Mouse (Mus musculus) spleen, adult 12 weeks (tissue): ENCODE measurements around the gene Mast1.
A peak's percentile ranks its signal among the peaks of the same experiment; 100 is the strongest.

Experiments
- DNase-seq: peaks from one replicate; pipeline ENCODE4 v3.0.0; 2022; ENCODE audit warnings: low spot score

Mast1 gene

DNA sequence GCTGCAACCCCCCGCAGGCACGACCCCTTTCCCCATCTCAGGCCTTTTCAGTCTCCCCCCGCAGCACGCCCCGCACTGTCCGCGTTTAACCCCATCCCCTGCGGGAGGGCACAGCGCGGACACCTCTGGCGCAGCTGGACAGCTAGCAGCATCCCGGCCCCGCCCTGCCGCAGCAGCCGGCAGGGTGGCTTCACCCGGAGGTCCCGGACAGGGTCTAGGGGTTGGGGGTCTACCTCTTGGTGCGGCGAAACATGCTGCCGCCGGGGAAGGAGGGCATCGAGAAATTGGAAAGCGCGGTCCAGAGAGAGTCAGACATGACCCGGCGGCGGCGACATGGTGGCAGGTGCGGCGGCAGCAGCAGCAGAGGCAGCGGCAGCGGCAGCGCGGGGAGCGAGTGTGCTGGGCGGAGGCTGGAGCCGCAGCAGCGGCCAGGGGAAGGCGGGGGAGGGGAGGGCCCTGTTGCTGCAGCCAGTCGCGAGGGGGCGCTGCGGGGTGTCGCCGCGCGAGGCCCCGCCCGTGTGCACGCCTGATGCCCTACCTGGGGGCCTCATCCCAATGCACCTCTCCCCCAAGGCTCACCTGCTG lies at the start of gene Mast1:
TSS of gene Mast1 (minus strand) at position 398 of the 585 bp plus-strand sequence.
- peak; percentile 51 for DNase-seq

DNA sequence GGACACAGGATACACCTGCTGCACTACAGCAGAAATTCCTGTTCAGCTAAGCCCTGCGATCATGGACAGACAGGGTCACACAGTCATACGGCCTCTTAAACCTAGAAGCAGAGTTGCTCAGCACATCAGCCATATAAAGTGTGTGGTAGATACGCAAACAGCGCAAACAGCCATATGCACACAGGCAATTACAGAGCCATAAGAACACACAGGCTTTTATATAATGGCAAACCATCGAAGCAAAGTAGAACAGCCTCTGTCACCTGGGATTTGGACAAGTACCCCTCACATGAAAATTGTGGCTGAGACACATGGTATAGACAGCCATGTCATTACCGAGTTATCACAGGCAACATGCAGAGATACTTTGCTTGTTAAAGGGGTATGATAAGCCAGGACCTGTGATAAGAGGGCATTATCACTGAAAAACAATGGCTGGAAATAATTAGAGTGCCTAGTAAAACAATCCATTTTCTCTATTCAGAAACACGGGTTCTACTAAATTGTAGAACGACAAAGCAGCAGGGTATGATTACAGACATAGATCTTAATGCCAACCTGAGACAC lies 49.3 kb upstream of the Mast1 start:
- DNase-seq: no peak

DNA sequence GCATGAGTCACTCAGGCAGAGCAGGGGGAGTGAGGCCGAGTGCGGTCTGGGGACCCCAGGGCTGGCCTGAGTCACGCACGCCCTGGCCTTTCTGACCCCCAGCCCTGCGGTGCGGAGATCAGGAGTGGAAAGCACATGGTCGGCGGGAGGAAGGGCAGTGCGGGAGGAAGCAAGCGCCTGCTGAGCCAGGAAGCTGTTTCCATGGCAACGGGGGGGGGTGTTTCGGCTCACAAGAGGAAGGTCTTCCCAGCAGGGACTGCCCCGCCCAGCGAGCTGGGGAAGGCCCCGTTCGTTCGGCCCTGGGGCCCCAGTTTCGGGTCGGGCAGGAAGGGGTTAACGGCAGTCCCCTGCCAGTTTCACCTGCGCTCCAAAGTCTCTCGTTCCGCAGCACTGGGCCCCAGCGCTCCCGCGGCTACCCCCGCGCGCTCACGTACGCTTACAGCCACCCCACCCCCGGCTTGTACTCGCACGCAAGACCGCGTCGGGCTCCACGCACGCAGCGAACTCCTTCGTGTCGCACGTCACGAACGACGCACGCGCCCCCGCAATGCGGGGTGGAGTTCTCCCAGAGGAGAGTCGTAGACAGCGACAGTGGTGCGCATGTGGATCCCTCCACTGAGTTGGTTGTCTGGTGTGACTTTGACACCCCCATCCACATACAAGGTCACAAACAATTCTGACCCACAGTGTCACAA lies 48.7 kb upstream of the Mast1 start:
- peak; percentile 79 for DNase-seq

DNA sequence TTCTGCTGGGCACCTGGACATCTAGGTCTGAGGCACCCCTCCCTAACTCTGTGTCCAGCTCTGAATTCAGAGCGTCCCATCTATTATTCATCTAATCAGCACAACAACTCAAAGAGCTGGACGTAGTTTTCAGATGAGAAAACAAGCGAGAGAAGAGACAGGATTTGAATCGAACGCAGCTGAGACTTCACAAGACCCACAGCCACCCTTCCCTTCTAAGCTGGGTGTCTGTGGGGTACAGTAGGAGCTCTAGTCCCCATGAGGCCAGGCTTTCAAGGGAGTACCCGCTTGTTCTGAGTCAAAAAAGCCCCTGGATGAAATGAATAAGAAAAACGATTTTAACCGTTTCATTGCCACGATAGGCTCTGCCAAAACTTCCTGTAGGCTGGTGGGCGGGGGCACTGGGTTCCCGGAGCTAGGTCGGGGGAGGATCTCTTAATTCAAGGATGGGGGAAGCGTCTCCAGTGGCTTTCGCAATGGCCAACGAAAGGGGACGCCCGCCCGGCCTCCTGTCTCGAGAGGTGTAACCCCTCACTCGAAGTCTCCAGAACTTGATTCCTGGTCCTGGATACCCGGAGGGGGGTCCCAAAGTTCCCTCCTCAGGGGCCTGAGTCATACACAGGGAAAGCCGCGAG lies 48.0 kb upstream of the Mast1 start:
- no peak for DNase-seq

DNA sequence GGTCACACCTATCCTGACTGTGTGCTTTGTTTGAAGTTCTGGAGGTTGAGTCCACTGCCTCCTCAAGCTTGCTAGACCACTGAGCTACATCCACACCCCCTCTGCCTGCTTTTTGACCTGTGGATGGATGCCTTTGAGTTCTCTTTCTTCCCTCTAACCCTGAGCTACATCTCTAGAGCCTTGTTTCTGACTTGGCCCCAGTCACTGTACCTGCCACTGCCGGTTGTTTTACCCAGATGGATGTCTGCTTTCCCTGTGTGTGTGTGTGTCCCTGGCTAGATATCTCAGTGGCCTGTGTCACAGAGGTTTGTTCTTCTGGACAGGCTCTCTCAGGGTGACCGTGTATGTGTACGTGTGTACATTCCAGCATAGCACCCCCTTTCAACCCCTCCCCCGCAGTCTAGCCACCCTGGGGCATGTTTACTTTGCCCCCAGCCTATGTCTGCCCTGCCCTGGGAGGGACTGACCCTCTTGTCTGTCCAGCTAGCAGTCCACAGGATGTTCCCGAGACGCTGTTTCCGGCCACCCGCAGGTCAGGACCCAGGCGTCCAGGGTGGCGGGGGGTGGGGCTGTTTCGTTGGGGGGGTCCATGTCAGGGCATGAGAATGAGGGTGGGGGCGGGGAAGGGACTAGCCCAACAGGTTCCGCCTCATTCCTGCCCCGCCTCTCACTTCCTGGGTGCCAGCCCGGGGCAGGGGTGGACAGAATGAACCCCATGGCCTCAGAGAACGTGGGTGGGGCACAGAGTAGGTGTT lies 47.3 kb upstream of the Mast1 start:
- no peak for DNase-seq

DNA sequence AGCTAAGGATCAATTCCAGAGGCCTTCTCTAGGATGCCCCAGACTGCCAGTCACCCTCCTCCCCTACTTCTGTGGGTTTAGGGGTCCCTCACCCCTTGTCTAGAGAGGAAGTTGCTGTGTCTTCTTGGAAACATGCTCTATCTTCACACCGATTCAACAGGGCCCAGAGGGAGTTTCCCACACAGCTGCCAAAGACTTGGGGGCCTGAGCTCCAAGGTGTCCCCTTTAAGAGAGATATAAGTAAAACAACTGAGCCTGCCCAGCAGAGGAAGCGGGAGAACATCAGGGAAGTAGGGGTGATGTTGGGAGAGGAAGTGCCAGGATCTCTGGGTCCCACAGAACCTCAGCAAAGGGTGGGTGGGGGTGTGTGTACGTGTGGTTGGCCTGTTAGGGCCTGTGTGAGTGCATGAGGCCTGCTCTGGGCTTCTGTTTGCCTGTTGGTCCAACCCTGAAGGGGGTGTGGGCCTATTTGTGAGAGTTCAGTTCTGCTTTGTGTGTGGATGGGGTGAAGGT lies 45.4 kb upstream of the Mast1 start:
- no peak for DNase-seq

DNA sequence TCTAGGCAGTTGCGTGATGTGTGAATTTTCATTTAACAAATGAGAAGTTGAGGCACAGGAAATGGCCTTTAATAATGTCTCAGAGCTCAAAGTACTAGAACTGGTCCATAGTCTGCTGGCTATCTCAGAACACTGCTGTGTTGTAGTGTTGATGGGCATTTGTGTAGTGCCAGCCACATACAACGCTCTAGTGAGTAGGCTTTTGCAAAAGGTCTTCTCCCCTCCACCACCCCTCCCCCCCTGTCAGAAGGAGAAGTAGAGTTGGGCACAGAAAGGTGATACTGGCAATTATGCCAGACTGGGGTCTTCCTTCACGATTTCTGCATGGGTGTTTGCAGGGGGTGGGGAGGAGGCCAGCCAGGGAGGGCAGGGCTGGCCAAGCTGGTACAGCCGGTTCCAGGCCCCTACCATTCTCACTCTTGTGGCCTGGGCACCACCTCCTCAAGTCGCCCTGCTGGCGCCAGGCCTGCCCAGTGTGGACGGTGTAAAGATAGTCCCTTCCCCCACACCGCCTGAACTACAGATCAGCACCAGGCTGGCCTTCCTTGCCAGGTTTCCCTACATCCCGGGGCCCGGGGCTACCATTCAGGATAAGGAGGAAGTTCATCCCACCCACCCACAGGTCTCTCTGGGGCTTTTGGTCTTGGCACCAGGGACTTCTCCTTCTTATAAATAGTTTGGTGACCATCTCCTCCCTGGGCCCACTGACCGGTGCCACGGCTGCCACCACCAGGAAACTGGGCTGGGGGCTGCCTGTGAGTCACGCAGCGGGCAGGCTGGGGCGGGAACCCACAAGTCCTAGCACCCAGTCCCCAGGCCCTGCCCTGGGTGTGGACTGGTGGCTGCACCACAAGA lies 44.7 kb upstream of the Mast1 start:
- no peak for DNase-seq

DNA sequence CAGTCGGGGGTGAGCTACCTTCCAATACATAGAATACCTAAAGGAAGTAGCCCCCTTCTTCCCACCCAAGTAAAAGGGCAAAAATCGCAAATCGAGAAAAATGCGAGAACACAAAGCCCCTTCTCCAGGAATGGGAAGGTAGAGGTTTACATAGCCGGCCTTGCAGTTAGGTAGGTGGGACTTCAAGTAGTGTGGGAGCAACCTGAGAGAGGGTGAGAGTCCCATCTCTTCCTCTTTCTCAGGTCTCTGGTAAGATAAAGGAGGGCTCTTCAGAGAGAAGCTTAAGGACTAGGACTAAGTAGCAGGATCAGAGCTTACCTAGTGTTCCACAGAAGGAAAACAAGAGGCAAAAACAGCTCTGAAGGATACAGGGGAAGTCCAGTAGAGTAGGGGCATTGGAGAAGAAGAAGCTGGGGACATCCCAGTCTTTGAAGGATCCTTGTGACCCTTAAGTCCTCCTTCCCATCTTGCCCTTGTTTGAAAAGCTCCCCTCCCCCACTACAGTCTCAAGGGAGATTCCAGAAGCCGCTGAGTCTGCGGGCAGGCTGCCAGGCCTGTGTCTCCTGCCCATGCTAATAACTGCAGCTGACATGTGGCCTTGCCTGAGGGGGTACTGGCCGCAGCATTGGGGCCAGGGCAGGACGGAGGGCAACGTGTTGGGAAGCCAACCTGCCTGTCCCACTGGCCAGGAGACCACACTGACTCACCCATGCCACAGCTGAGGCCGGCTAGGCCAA lies 43.6 kb upstream of the Mast1 start:
- DNase-seq: no peak

DNA sequence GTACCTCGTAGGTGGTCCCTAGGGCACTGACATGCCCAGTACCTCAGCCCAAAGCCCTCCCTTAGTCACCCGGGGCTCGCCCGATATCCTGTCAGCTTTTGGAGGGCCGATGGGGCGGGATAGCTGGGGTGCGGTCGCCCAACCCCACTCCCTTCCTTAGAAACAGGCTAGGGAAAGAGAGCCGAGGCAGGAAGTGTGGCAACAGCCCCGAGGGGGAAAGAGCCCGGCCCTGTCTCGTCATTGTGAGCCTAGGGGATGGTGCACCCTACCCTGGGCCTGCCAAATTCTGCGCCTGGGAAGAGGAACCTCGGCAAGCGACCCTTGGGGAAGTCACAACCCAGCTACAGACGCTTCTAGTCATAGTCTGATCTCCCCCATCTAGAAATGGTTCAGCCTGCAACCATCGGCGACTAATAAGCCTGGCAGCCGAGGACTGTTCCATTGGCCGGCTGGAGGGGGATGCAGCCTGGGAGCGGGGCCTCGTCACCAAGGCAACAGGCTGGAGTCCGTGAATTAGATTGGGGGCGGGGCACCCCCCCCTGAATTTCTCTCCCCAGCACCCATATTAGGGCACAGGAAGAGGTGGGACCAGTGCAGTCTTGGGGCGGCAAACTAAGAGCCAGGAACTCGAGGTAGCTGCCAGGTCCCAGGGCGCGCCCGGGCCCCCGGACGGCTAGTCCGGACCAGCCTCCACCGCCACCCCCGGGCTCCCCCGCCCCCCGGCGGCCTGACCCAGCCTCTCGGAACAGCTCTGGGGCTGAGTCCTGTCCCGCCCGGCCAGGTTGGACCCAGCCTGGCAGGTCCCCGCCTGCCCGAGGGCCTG lies 42.7 kb upstream of the Mast1 start:
- DNase-seq: peak; percentile 83

DNA sequence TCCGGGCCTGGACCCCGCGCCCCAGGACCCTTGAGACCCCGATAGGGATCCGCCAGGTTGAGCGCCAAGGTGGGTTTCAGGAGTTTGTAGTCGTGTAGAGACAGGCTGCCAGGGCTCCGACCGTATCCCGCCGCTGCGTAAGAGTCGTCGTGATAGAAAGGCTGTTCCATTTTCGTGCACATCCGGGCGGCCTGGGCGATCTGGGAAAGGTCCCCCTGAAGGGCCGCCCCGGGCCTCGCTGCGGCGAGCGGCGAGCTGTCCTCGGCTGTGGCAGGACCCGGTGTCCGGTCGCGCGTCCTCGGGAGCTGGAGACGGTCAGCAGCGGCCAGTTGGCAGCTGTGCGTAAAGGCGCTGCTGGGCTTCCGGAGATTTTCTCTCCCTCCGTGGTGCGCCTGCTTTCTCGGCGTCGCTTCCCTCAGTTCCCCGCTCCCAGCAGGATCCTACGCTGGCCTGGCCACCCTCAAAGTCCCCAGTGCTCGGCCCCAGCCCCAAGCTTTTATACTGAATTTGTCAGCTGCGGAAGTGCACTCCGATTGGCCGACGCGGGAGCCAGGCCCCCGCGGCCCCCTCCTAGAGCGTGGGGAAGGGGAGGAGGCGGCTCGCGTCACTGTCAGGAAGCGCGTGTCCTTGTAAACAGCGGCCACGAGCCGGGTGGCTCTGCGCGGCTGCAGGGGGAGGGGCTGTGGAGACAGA lies 41.2 kb upstream of the Mast1 start, which contains the start of gene Junb:
TSS of gene Junb (minus strand) at position 471 of the 693 bp plus-strand sequence.
- DNase-seq: peak; percentile 85

DNA sequence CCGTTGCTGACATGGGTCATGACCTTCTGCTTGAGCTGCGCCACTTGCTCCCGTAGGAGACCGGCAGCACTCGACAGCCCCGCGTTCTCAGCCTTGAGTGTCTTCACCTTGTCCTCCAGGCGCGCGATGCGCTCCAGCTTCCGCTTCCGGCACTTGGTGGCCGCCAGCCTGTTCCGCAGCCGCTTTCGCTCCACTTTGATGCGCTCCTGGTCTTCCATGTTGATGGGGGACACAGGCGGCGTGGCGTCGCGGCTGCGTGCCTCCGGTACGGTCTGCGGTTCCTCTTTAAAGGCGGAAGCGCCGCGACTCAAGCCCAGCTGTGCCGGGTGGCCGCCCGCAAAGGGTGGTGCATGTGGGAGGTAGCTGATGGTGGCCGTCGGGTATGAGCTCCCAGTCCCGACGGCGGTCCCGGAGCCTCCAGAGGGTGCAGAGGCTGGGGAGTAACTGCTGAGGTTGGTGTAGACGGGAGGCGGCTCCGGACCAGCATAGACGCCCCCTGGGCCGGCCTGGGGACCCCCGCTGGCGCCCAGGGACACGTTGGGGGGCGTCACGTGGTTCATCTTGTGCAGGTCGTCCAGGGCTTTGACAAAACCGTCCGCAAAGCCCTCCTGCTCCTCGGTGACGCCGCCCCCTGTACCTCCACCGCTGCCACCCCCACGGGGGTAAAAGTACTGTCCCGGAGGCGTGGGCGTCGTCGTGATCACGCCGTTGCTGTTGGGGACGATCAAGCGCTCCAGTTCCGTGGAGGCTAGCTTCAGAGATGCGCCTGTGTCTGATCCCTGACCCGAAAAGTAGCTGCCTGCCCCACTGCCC lies 40.5 kb upstream of the Mast1 start:
- peak; percentile 69 for DNase-seq

DNA sequence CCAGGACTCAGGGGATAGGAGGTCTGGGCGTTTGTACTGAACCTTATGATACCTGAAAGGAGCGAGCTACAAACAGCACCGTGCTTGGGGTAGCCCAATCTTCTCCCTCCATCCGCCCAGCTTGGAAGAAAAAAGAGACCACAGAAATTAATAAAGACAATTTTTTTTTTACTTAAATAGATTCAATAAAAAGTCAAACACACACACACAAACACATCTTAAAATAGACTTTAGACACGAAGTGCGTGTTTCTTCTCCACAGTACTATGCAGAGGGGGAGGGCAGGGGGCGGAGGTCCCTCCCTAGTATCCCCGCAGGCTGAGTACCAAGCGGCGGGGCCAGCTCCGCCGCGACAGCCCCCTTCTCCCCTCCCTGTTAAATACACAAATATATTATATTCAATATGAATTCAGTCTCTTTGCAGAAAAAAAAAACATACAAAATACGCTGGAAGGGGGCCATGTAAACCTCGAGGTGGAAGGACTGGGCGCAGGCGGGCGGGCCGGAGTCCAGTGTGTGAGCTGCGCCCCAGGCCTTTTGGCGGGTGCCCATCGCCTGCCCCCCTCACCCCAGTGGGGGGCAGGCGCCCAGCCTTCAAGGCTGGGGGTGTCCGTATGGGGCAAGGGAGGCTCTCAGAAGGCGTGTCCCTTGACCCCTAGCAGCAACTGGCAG lies 39.7 kb upstream of the Mast1 start:
- no peak for DNase-seq

DNA sequence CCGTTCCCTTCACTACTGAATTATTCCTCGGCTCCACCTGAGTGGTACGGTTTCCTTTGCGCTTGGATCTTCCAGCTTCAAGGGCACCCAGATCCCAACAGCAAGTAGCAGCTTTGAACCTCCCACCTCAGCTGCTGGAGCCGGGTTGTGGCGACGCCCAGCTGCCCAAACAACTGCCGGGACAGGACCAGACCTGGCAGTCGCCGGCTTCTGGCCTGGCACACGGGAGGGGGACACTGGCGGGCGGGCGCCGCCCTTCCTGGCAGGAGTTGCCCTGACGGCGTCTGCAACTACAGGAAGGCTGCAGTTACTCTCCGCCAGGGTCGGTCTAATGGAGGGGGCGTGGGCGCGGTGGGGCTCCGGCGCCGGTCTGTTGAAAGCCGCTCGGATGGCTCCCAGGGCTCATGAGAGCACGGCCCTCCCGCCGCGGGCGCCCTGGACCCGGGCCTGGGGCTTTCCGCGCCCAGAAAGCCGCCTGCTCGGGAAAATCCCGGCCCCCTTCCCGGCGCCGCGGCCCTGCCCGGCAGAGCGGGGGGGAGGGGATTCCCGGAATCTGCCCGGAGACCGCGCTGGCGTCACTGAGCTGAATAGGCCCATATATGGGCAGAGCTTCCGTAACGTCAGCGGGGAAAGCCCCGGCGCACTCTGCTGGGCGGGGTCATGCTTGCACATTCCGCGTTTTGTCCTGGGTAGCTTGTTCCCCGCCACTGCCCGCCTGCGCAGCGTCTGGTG lies 39.0 kb upstream of the Mast1 start:
- DNase-seq: peak; percentile 89

DNA sequence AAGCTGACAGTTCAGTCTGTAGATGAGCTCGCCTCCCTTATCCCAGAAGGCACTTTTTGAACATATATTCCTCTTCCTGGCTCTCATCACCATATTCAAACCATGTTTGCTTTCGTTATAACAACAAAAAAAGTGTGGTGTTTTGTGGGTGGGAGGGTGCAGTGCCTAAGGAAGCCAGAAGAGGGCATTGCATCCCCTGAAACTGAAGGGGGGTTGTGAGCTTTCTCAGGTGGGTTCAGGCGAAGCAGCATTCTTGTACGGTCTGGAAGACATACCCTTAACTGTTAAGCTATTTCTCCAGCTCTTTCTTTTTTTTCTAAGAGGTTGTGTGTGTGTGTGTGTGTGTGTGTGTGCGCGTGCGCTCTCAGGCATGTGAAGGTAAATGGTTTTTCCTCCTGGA lies 38.3 kb upstream of the Mast1 start:
- peak; percentile 70 for DNase-seq

DNA sequence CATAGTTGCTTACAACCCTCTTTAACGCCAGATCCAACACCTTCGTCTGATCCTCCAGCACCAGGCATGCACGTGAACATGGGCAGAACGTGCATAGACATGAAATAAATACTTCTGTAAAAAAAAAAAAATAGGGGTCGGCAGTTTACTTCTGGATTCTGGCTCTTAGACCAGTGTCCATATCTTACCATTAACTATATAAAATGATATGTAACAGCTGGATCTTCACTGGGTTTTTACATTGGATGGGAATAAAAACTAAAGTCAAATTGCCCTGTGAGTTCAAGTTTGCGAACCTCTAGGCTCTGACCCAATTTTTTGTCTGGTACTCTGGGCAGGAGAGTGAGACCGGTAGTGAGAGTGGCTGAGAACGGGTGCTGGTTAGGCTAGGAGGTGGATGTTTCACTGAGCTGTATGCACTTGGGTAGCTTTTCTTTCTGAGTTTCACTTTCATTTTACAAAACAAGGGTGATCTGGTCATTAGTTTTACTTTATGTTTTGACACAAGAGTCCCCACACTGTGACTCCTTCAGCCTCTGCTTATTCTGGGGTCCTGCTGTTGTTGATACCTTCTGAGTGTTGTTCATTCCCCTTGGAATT lies 37.5 kb upstream of the Mast1 start:
- DNase-seq: no peak

DNA sequence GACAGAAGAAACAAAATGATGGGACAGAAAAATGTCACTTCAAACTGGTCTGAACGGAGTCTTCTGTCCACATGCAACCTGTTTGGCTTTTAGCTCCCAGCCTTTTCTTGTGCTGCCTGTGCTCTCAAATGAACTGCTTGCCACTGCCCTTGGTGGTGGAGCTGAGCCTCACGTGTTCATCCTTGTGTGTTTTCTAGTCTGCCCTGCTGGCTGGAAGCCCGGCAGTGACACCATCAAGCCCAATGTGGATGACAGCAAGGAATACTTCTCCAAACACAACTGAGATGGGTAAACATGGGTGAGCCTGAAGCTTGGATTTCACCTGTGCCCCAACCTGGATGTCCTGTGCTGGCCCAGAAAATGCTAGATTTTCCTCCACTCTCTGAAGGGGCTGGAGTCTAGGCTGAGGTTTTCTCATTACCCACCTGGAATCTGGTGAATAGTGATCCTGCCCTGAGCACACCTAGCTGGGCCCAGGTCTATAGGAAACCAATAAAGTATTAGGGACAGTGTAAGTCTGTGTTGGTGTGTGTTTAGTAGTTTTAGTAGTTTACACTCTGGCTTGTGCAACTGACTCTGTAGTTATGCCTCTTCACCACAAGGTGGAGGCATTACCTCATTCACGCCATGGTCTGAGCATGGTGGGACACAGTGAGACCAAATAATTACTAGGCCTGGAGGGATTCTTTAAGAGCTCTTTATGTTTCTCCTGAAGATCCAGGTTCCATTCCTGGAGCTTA lies 36.8 kb upstream of the Mast1 start:
- DNase-seq: no peak
